Mouse (Mus musculus) erythroblast, embryonic 14.5 days (primary cell): ENCODE measurements around the gene Gfi1b. TPM values are rescaled to one million over a fixed set of nuclear protein-coding genes. Genes with fewer than 3 reads are reported as not detected.

Experiments used
- H3K27me3 ChIP-seq: 2 replicates; pipeline ENCODE4 v1.6.1; 2012; ENCODE audit warnings: inconsistent platforms; ENCODE audit not compliant: control insufficient read depth
- H3K36me3 ChIP-seq: 2 replicates; pipeline ENCODE4 v1.6.1; 2012; ENCODE audit warnings: mild to moderate bottlenecking, inconsistent platforms; ENCODE audit not compliant: control insufficient read depth
- H3K4me1 ChIP-seq: 2 replicates; pipeline ENCODE4 v1.6.1; 2012; ENCODE audit warnings: inconsistent platforms; ENCODE audit not compliant: control insufficient read depth
- H3K4me3 ChIP-seq: replicated peaks from 2 replicates; pipeline ENCODE3; 2012; ENCODE audit warnings: moderate library complexity, mild to moderate bottlenecking, inconsistent platforms
- H3K9me3 ChIP-seq: 2 replicates; pipeline ENCODE4 v1.6.1; 2012; ENCODE audit warnings: low read length, inconsistent platforms, mixed read lengths; ENCODE audit not compliant: control insufficient read depth
- GATA1 ChIP-seq: IDR thresholded peaks from 2 replicates; pipeline ENCODE4 v1.6.1; 2012; ENCODE audit warnings: low read length, inconsistent platforms, mixed read lengths
- TAL1 ChIP-seq: IDR thresholded peaks from 3 replicates; pipeline ENCODE4 v1.6.1; 2012; ENCODE audit warnings: low read length, inconsistent platforms, mixed read lengths
- polyA plus RNA-seq: library from polyadenylated mRNA; stranded (reverse); fragments of >175 nt; gene quantifications from 2 replicates; pipeline ENCODE4 v1.2.3, GENCODE M21; 2012

Gene Gfi1b
- polyA plus RNA-seq, result 35.4 and 47.5 TPM in 2 replicates

DNA sequence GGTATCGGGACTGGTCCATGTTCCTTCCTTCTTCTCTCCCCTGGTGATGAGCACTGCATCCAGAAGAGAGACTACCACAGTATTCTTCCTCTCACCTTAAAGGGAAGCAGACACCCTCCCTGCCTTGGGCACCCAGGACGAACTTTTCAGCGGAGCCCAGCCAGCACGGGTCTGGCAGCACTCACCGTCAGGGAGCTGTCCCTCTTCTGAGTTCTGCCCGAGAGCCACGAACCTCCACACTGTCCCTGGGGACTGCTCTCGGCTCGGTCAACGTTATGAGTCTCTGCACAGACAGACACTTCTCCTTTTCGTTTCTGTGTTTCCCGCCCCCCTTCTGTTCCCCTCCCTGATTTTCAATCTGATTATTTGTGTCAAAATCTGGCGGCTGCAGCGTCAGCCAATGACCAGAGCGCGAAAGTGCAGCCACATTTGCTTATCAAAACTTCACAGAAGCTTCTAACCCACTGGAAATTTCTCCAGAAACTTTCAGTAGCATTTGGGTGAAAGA lies at the start of gene Gfi1b:
Gene Gfi1b (minus strand): TSS at position 319 of the 508 bp plus-strand sequence.
- H3K27me3 ChIP-seq, result peaks cover 4% of the 10 kb centered on the region; the same call in 1 of the 2 replicates
- H3K4me1 ChIP-seq, result peaks cover 60% of the 10 kb centered on the region
- H3K4me3 ChIP-seq, result peak within 1 kb of the TSS; percentile 92
- peaks cover 3% of the 10 kb centered on the region; the same call in 1 of the 2 replicates for H3K9me3 ChIP-seq
- peak; percentile 23; the same call in 1 of the 2 replicates for TF ChIP-seq GATA1
- no peak for TF ChIP-seq TAL1
- H3K36me3 ChIP-seq, result peaks cover 46% of the 10 kb centered on the region

DNA sequence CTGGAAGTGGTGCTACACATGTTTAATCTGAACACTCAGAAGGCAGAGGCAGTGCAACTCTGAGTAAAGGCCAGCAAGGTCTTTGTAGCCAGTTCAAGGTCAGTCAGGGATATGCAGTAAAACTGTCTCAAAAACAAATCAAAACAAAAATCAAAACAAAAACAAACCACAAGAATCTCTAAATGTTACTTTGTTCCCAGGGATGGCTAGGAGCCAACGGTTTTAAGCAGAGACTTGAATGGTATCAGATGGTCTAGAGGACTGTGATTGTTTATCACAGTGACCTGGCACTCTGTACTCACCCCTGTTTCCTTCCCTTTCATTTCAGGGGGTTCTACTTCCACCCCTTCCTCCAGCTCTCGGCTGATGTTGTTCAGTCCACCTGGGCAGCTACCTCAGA lies 49.7 kb upstream of the Gfi1b start:
- Histone ChIP-seq H3K4me3 (no peak overlapping the region), H3K4me1 (peaks cover 4% of the 10 kb centered on the region), H3K9me3 (no peaks in the 10 kb centered on the region), H3K36me3 (peaks cover 95% of the 10 kb centered on the region), H3K27me3 (no peaks in the 10 kb centered on the region)
- TF ChIP-seq GATA1, result no peak
- no peak for TF ChIP-seq TAL1

DNA sequence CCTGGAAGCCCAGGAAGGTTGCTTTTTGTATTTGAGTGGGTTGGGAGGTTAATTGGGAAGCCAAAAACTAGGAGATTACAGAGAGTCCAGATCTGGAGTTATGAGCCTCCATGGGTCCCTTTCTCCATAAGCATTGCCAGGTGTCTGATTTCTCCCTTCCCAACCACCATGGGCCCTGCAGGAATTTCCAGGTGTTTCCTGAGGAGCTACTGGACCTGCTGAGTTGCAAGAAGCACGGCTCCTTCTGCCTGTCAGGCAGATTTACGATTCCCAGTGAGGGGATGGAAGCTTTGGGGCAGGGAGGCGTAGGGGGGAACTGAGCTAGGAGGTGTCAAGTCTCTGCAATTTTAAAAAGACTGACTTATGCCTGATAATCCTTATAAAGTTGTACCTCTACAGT lies 44.0 kb upstream of the Gfi1b start:
- Histone ChIP-seq H3K4me1 (peaks cover 23% of the 10 kb centered on the region), H3K36me3 (peaks cover 96% of the 10 kb centered on the region), H3K27me3 (no peaks in the 10 kb centered on the region), H3K9me3 (no peaks in the 10 kb centered on the region), H3K4me3 (no peak overlapping the region)
- TF ChIP-seq TAL1 (no peak), GATA1 (no peak)

DNA sequence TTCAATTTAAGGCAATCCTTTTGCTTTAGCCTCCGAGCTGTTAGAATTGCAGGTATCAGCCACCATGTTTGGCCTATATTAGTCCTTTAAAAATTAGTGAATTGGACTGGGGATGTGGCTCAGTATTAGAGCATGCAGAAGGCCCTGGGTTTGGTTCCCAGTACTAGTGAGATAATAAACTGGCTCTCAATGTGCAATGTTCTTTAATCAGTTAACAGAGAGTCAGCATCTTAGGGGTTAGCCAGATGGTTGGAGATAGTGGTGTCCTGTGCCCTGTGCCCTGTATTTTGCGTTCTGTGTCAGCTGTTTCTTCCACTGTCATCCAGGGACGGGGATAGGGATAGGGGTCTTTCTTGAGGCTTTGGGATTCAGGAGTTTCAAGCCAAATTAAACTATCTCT lies 41.1 kb upstream of the Gfi1b start:
- H3K4me3 ChIP-seq, result no peak overlapping the region
- H3K36me3 ChIP-seq, result peaks cover 98% of the 10 kb centered on the region
- no peaks in the 10 kb centered on the region for H3K9me3 ChIP-seq
- no peak; the same call in 2 of the 3 replicates for TF ChIP-seq TAL1
- no peak for TF ChIP-seq GATA1
- H3K27me3 ChIP-seq, result no peaks in the 10 kb centered on the region
- H3K4me1 ChIP-seq, result peaks cover 30% of the 10 kb centered on the region

DNA sequence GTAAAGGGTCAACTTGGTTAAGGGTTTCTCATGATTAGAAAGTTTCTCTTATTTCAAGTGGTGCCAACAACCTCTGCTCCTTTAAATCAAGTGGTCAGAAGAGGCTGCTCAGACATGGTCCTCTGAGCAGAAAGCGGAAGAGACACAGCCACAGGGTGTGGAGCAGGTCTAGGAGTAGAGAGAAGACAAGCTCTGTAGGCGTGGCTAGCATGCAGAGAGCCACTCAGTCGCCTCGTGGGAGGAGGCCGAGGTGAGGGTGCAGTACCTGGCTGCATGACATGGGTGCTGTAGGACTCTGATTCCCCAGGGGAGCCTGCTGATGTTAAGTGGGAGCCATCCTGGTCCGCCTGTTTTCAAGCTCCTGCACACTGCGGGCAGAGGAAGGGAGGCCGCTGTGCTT lies 34.4 kb upstream of the Gfi1b start:
- Histone ChIP-seq H3K4me3 (no peak overlapping the region), H3K36me3 (peaks cover 65% of the 10 kb centered on the region), H3K4me1 (peaks cover 7% of the 10 kb centered on the region), H3K27me3 (no peaks in the 10 kb centered on the region), H3K9me3 (no peaks in the 10 kb centered on the region)
- TF ChIP-seq GATA1 (no peak), TAL1 (no peak)

DNA sequence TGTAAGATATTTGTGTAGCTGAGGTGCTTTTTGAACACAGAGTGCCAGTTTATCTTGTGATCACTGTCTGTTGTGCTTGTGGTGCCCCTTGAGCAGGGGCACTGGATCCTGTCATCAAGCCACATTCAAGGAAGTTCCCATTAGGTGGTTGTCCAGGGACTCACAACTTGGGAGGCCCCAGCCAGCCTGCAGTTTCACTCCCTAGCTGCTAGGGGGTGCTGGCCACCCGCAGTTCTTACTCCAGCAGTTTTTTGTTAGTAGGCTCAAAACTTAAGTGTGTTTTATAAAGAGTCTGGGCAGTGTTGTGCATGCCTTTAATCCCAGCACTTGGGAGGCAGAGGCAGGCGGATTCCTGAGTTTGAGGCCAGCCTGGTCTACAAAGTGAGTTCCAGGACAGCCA lies 32.5 kb upstream of the Gfi1b start:
- peaks cover 47% of the 10 kb centered on the region for H3K36me3 ChIP-seq
- no peaks in the 10 kb centered on the region for H3K9me3 ChIP-seq
- no peak overlapping the region for H3K4me3 ChIP-seq
- H3K4me1 ChIP-seq, result peaks cover 9% of the 10 kb centered on the region
- TF ChIP-seq TAL1, result no peak
- TF ChIP-seq GATA1, result no peak
- no peaks in the 10 kb centered on the region for H3K27me3 ChIP-seq

DNA sequence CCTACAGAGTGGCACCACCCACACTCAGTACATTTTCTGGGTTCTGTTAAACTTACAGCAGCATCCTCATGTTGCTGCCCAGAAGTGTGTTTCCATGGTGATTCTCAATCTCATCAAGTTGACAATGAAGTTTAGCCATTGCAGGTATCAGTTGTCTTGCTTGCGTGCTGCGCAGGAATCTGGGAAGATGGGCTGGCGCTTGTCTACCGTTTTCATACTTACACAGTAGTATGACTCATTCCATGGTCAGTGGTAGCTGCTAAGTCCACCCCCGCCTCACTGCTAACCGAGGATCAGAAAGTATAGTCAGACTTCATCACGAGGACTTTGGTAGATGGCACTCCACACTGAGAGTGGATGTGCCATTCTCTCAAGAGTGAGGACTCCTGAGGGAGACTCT lies 31.6 kb upstream of the Gfi1b start:
- Histone ChIP-seq H3K27me3 (no peaks in the 10 kb centered on the region), H3K36me3 (peaks cover 38% of the 10 kb centered on the region), H3K9me3 (no peaks in the 10 kb centered on the region), H3K4me1 (peaks cover 2% of the 10 kb centered on the region), H3K4me3 (no peak overlapping the region)
- TF ChIP-seq TAL1, result no peak
- no peak for TF ChIP-seq GATA1

DNA sequence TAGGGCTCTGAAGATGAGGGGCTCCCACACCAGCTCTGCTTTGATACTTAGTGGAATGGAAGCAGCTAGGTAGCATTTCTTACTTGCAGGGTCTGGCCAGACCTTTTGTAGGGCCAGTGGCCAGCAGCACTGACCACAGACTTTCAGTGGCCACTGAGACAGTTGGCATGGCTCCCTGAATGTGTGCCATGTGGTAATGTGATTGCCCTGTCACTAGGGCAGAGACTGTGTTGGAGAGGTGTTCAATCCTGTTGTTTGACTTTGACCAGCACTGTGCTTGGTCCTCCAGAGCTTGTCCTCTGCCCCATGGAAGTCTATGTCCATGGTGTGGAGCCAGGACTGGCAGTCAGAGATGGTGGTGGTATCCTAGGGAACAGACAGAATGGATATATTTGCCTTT lies 28.7 kb upstream of the Gfi1b start:
- H3K9me3 ChIP-seq, result no peaks in the 10 kb centered on the region
- no peaks in the 10 kb centered on the region for H3K27me3 ChIP-seq
- no peak for TF ChIP-seq GATA1
- no peak overlapping the region for H3K4me3 ChIP-seq
- peaks cover 14% of the 10 kb centered on the region for H3K4me1 ChIP-seq
- H3K36me3 ChIP-seq, result peaks cover 17% of the 10 kb centered on the region

DNA sequence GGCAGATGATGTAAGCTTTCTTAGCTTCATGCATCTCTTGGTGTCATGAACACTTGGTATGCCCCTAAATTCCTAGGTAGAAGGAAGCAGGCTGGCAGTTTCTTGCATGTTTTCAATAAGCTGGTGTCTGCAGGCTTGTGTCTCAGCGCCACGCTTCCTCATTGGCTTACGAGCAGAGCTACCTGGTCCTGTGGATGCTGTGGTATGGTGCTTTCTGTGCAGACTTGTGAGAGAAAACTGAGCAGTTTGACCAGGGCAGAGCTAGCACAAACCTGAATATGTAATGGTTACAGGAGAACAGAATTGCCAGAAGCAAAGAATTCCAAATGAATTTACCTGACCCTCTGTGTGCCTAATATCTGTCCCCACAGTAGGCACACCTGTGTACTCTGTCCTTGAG lies 21.3 kb upstream of the Gfi1b start:
- no peak overlapping the region for H3K4me3 ChIP-seq
- no peaks in the 10 kb centered on the region for H3K9me3 ChIP-seq
- H3K27me3 ChIP-seq, result no peaks in the 10 kb centered on the region
- TF ChIP-seq TAL1 (no peak), GATA1 (no peak)
- H3K36me3 ChIP-seq, result no peaks in the 10 kb centered on the region; the same call in 1 of the 2 replicates
- peaks cover 60% of the 10 kb centered on the region for H3K4me1 ChIP-seq

DNA sequence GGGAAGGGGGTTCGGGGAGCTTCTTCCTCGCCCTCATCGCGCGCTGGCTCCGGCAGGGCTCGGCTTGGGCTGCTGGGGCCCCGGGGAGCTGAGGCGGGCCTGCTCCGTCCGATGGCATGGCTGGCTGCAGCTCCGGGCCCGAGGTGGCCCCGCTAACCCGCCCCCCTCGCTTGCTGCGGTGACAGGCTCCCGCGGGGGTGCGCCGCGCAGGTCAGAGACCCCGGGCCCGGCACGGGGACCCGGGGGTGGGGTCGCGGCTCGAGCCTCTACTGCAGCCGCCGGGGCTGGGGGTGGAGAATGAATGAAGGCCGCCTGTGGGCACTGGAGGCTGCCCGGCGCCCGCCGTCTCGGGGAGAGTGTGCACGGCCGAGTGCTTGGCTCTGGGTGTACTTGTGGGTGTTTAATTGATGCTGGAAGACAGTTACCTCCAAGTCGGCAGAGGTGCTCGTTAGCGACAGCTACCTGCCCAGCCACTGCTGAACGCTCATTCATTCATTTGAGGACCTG lies 19.7 kb upstream of the Gfi1b start:
- no peaks in the 10 kb centered on the region for H3K9me3 ChIP-seq
- peaks cover 62% of the 10 kb centered on the region for H3K4me1 ChIP-seq
- no peaks in the 10 kb centered on the region for H3K27me3 ChIP-seq
- peak overlapping the region; percentile 94 for H3K4me3 ChIP-seq
- H3K36me3 ChIP-seq, result no peaks in the 10 kb centered on the region; the same call in 1 of the 2 replicates
- no peak for TF ChIP-seq TAL1
- TF ChIP-seq GATA1, result no peak
